Mouse (Mus musculus) CH12.LX (cell line): ENCODE results near the gene Usp46.

Source experiments
- CHD2 ChIP-seq: IDR thresholded peaks from 2 replicates; pipeline ENCODE4 v1.6.1; 2011; ENCODE audit warnings: low read length, improper control_type of control experiment
- CTCF ChIP-seq, 2 experiments: IDR thresholded peaks in 1 of 2; conservative IDR thresholded peaks in 1 of 2; 2 replicates each; pipeline ENCODE4 v1.5.1; 2011 to 2012; ENCODE audit warnings: low read depth in 2 of 2, low read length in 2 of 2, improper control_type of control experiment in 1 of 2, inconsistent platforms in 1 of 2, mild to moderate bottlenecking in 1 of 2, moderate library complexity in 1 of 2
- ELF1 ChIP-seq: IDR thresholded peaks from 2 replicates; pipeline ENCODE4 v1.6.1; 2014; ENCODE audit warnings: low read depth, mild to moderate bottlenecking, inconsistent platforms, low read length, improper control_type of control experiment
- EP300 ChIP-seq: IDR thresholded peaks from 2 replicates; pipeline ENCODE4 v1.6.1; 2011; ENCODE audit warnings: low read length, improper control_type of control experiment
- MAFK ChIP-seq: IDR thresholded peaks from 2 replicates; pipeline ENCODE4 v1.6.1; 2011; ENCODE audit warnings: low read length, improper control_type of control experiment; ENCODE audit not compliant: insufficient replicate concordance
- MAZ ChIP-seq: IDR thresholded peaks from 2 replicates; pipeline ENCODE4 v1.6.1; 2012; ENCODE audit warnings: low read depth, mild to moderate bottlenecking, inconsistent platforms, low read length, improper control_type of control experiment, moderate library complexity
- MXI1 ChIP-seq: IDR thresholded peaks from 2 replicates; pipeline ENCODE4 v1.6.1; 2011; ENCODE audit warnings: mild to moderate bottlenecking, low read depth, low read length, improper control_type of control experiment
- POLR2A ChIP-seq: IDR thresholded peaks from 2 replicates; pipeline ENCODE4 v1.6.1; 2011; ENCODE audit warnings: low read depth, mild to moderate bottlenecking, improper control_type of control experiment, low read length
- POLR2AphosphoS2 ChIP-seq: IDR thresholded peaks from 2 replicates; pipeline ENCODE4 v1.6.1; 2011; ENCODE audit warnings: low read depth, low read length, improper control_type of control experiment
- RCOR1 ChIP-seq: conservative IDR thresholded peaks from 2 replicates; pipeline ENCODE4 v1.6.1; 2012; ENCODE audit warnings: low read depth, mild to moderate bottlenecking, inconsistent platforms, low read length, improper control_type of control experiment
- TBP ChIP-seq: conservative IDR thresholded peaks from 2 replicates; pipeline ENCODE4 v1.6.1; 2011; ENCODE audit warnings: low read depth, low read length, improper control_type of control experiment
- ZKSCAN1 ChIP-seq: IDR thresholded peaks from 2 replicates; pipeline ENCODE4 v1.6.1; 2012; ENCODE audit warnings: low read depth, inconsistent platforms, low read length, improper control_type of control experiment, borderline replicate concordance

GRCm38 (mm10) chr5:73950809-73951648 is 117.2 kb downstream of the Usp46 start:
- TF ChIP-seq CTCF (conservative IDR thresholded peaks at IDR 0.05 in 1 of 2, IDR thresholded peaks at IDR 0.05 in 1 of 2; ENCODE audit: low read depth in 2 of 2, low read length in 2 of 2) = no peak
- no peak for TF ChIP-seq POLR2A
- no peak for TF ChIP-seq EP300
- TF ChIP-seq MXI1 = no peak
- no peak for TF ChIP-seq ELF1
- no peak for TF ChIP-seq MAZ
- TF ChIP-seq MAFK = no peak
- no peak; the same call in none of the 2 replicates for TF ChIP-seq POLR2AphosphoS2
- no peak for TF ChIP-seq RCOR1
- TF ChIP-seq CHD2 = no peak
- no peak for TF ChIP-seq TBP
- no peak for TF ChIP-seq ZKSCAN1
